Mouse (Mus musculus) cerebellum, adult 8-10 months (tissue): ENCODE data around the gene Gm20388.
"Not testable (repeated sequence)": the region's sequence is repeated elsewhere in the genome, so short reads cannot be mapped to it uniquely, and the experiment has no call there.

Experiments
- DNase-seq: peaks from one replicate; pipeline ENCODE4 v3.0.0; 2022

Gene Gm20388

GRCm38 (mm10) chr8:121318756-121319155 is 1408.1 kb downstream of the Gm20388 start:
- DNase-seq = not testable (repeated sequence)

- DNase-seq = no peak
These were observed 1408.8 kb downstream of the Gm20388 start for GRCm38 (mm10) chr8:121319491-121319890.

GRCm38 (mm10) chr8:121326164-121326910 is 1415.7 kb downstream of the Gm20388 start:
- no peak for DNase-seq

GRCm38 (mm10) chr8:121332436-121332835 is 1421.8 kb downstream of the Gm20388 start:
- DNase-seq = no peak

GRCm38 (mm10) chr8:121334495-121335424 is 1424.1 kb downstream of the Gm20388 start:
- no peak for DNase-seq

- no peak for DNase-seq
These were observed 1425.0 kb downstream of the Gm20388 start for GRCm38 (mm10) chr8:121335684-121336083.

GRCm38 (mm10) chr8:121342931-121343330 is 1432.3 kb downstream of the Gm20388 start:
- DNase-seq = no peak

GRCm38 (mm10) chr8:121344486-121344885 is 1433.8 kb downstream of the Gm20388 start:
- DNase-seq = peak; percentile 13

- no peak for DNase-seq
These were observed 1435.5 kb downstream of the Gm20388 start for GRCm38 (mm10) chr8:121346175-121346574.

GRCm38 (mm10) chr8:121346862-121347261 is 1436.2 kb downstream of the Gm20388 start:
- DNase-seq = peak; percentile 11

GRCm38 (mm10) chr8:121348998-121349397 is 1438.4 kb downstream of the Gm20388 start:
- no peak for DNase-seq

GRCm38 (mm10) chr8:121350803-121351202 is 1440.2 kb downstream of the Gm20388 start:
- no peak for DNase-seq

- no peak for DNase-seq
These were observed 1444.2 kb downstream of the Gm20388 start for GRCm38 (mm10) chr8:121354844-121355243.

GRCm38 (mm10) chr8:121357451-121357850 is 1446.8 kb downstream of the Gm20388 start:
- DNase-seq = no peak

- no peak for DNase-seq
These were observed 1448.0 kb downstream of the Gm20388 start for GRCm38 (mm10) chr8:121358609-121359008.

GRCm38 (mm10) chr8:121359131-121359981 is 1448.7 kb downstream of the Gm20388 start:
- DNase-seq = no peak

- DNase-seq = no peak
These were observed 1449.4 kb downstream of the Gm20388 start for GRCm38 (mm10) chr8:121360001-121360400.

GRCm38 (mm10) chr8:121361166-121361565 is 1450.5 kb downstream of the Gm20388 start:
- DNase-seq = no peak

GRCm38 (mm10) chr8:121364646-121365045 is 1454.0 kb downstream of the Gm20388 start:
- no peak for DNase-seq

- DNase-seq = no peak
These were observed 1454.5 kb downstream of the Gm20388 start for GRCm38 (mm10) chr8:121365150-121365549.

- no peak for DNase-seq
These were observed 1456.0 kb downstream of the Gm20388 start for GRCm38 (mm10) chr8:121366655-121367054.

- DNase-seq = no peak
These were observed 1458.2 kb downstream of the Gm20388 start for GRCm38 (mm10) chr8:121368799-121369198.

- DNase-seq = no peak
These were observed 1458.7 kb downstream of the Gm20388 start for GRCm38 (mm10) chr8:121369378-121369777.
